Mouse (Mus musculus) forebrain, embryonic 10.5 days (tissue): ENCODE results near the gene Zfp428. TPM values are rescaled to one million over a fixed set of nuclear protein-coding genes. Genes with fewer than 3 reads are reported as not detected.

Experiments used
- DNase-seq: peaks from one replicate; pipeline ENCODE4 v3.0.0-alpha.2; 2017; ENCODE audit warnings: low spot score; ENCODE audit errors: extremely low spot score
- H3K27ac ChIP-seq: fragments of 300-500 bp; sonication (generic); 2 replicates; pipeline ENCODE4 v1.5.1; 2016; ENCODE audit warnings: mild to moderate bottlenecking
- H3K27me3 ChIP-seq: fragments of 300-500 bp; sonication (generic); 2 replicates; pipeline ENCODE4 v1.6.1; 2016; ENCODE audit warnings: mild to moderate bottlenecking; ENCODE audit not compliant: poor library complexity, severe bottlenecking
- H3K36me3 ChIP-seq: fragments of 300-500 bp; sonication (generic); replicated peaks from 2 replicates; pipeline ENCODE4 v1.6.1; 2016; ENCODE audit warnings: mild to moderate bottlenecking, moderate library complexity
- H3K4me1 ChIP-seq: fragments of 300-500 bp; sonication (generic); 2 replicates; pipeline ENCODE4 v1.6.1; 2016
- H3K4me3 ChIP-seq: fragments of 300-500 bp; sonication (generic); 2 replicates; pipeline ENCODE4 v1.5.1; 2016; ENCODE audit warnings: mild to moderate bottlenecking, moderate library complexity
- H3K9me3 ChIP-seq: fragments of 300-500 bp; sonication (generic); 2 replicates; pipeline ENCODE4 v1.6.1; 2016; ENCODE audit warnings: mild to moderate bottlenecking, moderate library complexity
- WGBS: fragments of 180-500 bp; shearing (Covaris S2); methylation state at CpG from one replicate; pipeline ENCODE4 v1.1.7; 2016; 5-methylcytosine and 5-hydroxymethylcytosine counted together
- polyA plus RNA-seq: library from polyadenylated mRNA; unstranded; fragments of >200 nt; fragmentation: Nextera tagmentation; extraction: Ambion mirVana; gene quantifications from 2 replicates; pipeline ENCODE4 v1.2.1, GENCODE M21; 2016

Zfp428 gene
- polyA plus RNA-seq, 1 experiment from 2014 or later = 113 TPM

GRCm38 (mm10) chr7:24531211-24531971 is 24.6 kb downstream of the Zfp428 start:
- DNase-seq = peak; percentile 79
- Histone ChIP-seq H3K27me3 (peaks cover 46% of the 10 kb centered on the region), H3K4me1 (peaks cover 42% of the 10 kb centered on the region), H3K4me3 (peak overlapping the region; percentile 62), H3K36me3 (peaks cover 35% of the 10 kb centered on the region), H3K27ac (peak overlapping the region; percentile 89), H3K9me3 (no peaks in the 10 kb centered on the region)
- WGBS = 2% methylated on average over 43 of the region's 43 CpGs

GRCm38 (mm10) chr7:24533031-24533571 is 26.3 kb downstream of the Zfp428 start:
- H3K4me1 ChIP-seq = peaks cover 42% of the 10 kb centered on the region
- H3K27me3 ChIP-seq = peaks cover 46% of the 10 kb centered on the region
- H3K27ac ChIP-seq = no peak overlapping the region
- H3K9me3 ChIP-seq = no peaks in the 10 kb centered on the region
- H3K4me3 ChIP-seq = peak overlapping the region; percentile 31; the same call in 1 of the 2 replicates
- no peak for DNase-seq
- 45% methylated on average over 28 of the region's 28 CpGs for WGBS
- peaks cover 37% of the 10 kb centered on the region for H3K36me3 ChIP-seq

- peak overlapping the region; percentile 31 for H3K4me3 ChIP-seq
- 9% methylated on average over 42 of the region's 42 CpGs for WGBS
These were observed 27.0 kb downstream of the Zfp428 start for GRCm38 (mm10) chr7:24533806-24534205.

DNA sequence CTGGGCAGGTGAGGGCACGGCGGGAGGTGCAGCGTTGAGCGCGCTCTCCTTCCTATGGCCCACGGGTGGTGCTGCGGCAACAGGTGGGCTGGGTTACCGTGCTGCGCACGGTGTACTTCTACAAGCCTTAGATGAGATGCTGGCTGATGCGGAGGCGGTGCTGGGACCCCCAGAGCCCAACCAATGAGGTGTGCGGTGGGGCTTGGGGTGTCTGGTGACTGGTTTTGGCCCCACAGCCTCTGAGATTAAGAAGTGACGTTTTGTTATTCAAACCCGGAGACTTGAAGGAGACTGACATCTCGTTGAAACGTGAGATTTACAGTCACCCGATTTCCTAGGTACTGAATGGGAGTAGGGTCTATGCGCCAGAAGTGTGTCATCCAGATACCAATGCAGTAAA is 27.5 kb downstream of the Zfp428 start:
- peaks cover 40% of the 10 kb centered on the region for H3K4me1 ChIP-seq
- H3K27ac ChIP-seq = no peak overlapping the region
- WGBS = 19% methylated on average over 19 of the region's 19 CpGs
- DNase-seq = no peak
- H3K27me3 ChIP-seq = peaks cover 46% of the 10 kb centered on the region
- H3K9me3 ChIP-seq = no peaks in the 10 kb centered on the region; the same call in 1 of the 2 replicates
- peaks cover 37% of the 10 kb centered on the region for H3K36me3 ChIP-seq
- H3K4me3 ChIP-seq = peak overlapping the region; percentile 31

More at GRCm38 (mm10) chr7:24533806-24534205, 27.0 kb downstream of the Zfp428 start:
- H3K4me1 ChIP-seq = peaks cover 42% of the 10 kb centered on the region
- DNase-seq = no peak
- no peak overlapping the region for H3K27ac ChIP-seq
- H3K9me3 ChIP-seq = no peaks in the 10 kb centered on the region; the same call in 1 of the 2 replicates
- H3K27me3 ChIP-seq = peaks cover 46% of the 10 kb centered on the region
- peaks cover 37% of the 10 kb centered on the region for H3K36me3 ChIP-seq

DNA sequence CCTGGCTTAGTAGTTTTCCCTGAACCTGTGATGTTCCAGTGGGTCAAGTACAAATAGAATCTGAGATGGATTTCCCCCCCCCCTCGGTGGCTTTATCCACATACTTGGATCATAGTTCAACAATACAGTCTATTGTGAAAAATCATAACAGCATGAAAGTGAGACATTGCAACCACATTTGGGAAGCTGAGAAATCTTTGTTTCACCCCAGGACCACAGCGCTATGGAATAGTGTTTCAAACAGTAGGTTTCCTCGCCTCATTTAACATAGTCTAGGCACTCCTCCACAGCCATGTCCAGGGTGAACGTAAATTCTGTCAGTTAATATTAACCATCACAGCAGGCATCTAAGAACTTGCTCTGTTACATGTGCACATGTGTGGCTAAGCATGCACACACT is 30.3 kb downstream of the Zfp428 start:
- H3K9me3 ChIP-seq = no peaks in the 10 kb centered on the region; the same call in 1 of the 2 replicates
- peaks cover 37% of the 10 kb centered on the region for H3K36me3 ChIP-seq
- 85% methylated on average over 4 of the region's 4 CpGs for WGBS
- peaks cover 42% of the 10 kb centered on the region for H3K27me3 ChIP-seq
- H3K4me1 ChIP-seq = peaks cover 19% of the 10 kb centered on the region
- H3K27ac ChIP-seq = no peak overlapping the region
- DNase-seq = no peak
- H3K4me3 ChIP-seq = no peak overlapping the region

- peaks cover 15% of the 10 kb centered on the region for H3K4me1 ChIP-seq
- WGBS = 89% methylated on average over 5 of the region's 5 CpGs
- no peak overlapping the region for H3K4me3 ChIP-seq
These were observed 30.8 kb downstream of the Zfp428 start for GRCm38 (mm10) chr7:24537591-24537990.

GRCm38 (mm10) chr7:24538154-24538553 is 31.3 kb downstream of the Zfp428 start:
- H3K9me3 ChIP-seq = no peaks in the 10 kb centered on the region; the same call in 1 of the 2 replicates
- WGBS = 51% methylated on average over 5 of the region's 5 CpGs
- no peak overlapping the region for H3K27ac ChIP-seq
- H3K4me1 ChIP-seq = peaks cover 13% of the 10 kb centered on the region
- H3K36me3 ChIP-seq = peaks cover 34% of the 10 kb centered on the region
- H3K27me3 ChIP-seq = peaks cover 32% of the 10 kb centered on the region
- H3K4me3 ChIP-seq = no peak overlapping the region
- no peak for DNase-seq

More at GRCm38 (mm10) chr7:24537591-24537990, 30.8 kb downstream of the Zfp428 start:
- Histone ChIP-seq H3K27me3 (peaks cover 37% of the 10 kb centered on the region), H3K9me3 (no peaks in the 10 kb centered on the region; the same call in 1 of the 2 replicates), H3K27ac (no peak overlapping the region), H3K36me3 (peaks cover 37% of the 10 kb centered on the region)
- DNase-seq = no peak

GRCm38 (mm10) chr7:24538701-24539100 is 31.9 kb downstream of the Zfp428 start:
- H3K36me3 ChIP-seq = peaks cover 29% of the 10 kb centered on the region
- no peak for DNase-seq
- no peaks in the 10 kb centered on the region; the same call in 1 of the 2 replicates for H3K9me3 ChIP-seq
- H3K27me3 ChIP-seq = peaks cover 26% of the 10 kb centered on the region
- 81% methylated on average over 5 of the region's 5 CpGs for WGBS
- peaks cover 8% of the 10 kb centered on the region for H3K4me1 ChIP-seq
- no peak overlapping the region for H3K4me3 ChIP-seq
- no peak overlapping the region for H3K27ac ChIP-seq

DNA sequence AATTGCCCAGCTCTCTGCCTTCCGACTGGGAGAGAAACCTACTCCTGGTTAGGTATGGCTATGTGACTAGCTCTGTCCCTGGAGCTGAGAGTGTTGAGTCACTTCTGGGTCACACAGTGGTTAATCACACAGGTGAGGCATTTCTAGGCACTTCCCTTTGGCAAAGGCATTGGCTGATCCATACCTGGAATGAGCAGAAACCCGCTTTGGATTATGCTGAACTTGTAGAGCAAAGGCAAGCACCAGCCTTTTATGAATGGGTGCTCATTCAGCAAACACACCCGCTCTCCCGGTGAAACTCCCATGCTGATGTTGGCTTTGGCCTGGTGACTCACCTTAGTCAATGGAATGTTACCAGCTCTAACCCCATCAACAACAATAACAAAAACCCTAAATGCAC is 32.9 kb downstream of the Zfp428 start:
- no peak overlapping the region for H3K4me3 ChIP-seq
- H3K9me3 ChIP-seq = peaks cover 2% of the 10 kb centered on the region; the same call in 1 of the 2 replicates
- peaks cover 16% of the 10 kb centered on the region for H3K27me3 ChIP-seq
- WGBS = 93% methylated on average over 4 of the region's 4 CpGs
- H3K36me3 ChIP-seq = peaks cover 19% of the 10 kb centered on the region
- H3K27ac ChIP-seq = no peak overlapping the region
- H3K4me1 ChIP-seq = no peaks in the 10 kb centered on the region
- DNase-seq = no peak

DNA sequence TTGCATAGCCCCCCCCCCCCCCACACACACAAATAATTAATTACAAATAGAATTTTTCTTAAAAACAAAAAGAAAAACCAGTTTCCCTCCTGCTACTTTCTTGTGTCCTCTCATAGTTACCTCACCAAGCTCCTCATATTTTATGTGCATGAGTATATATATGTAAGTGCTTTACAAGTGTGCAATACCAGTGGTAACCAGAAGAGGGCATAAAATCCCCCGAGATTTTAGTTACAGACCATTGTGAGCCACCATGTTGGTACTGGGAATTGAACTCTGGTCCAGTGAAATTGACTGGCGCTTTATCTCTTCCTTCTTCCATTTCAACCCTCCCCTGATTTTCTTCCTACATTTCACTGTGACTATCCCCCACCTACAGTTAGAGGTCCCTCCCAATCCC is 37.7 kb downstream of the Zfp428 start:
- peaks cover 20% of the 10 kb centered on the region for H3K4me1 ChIP-seq
- peaks cover 17% of the 10 kb centered on the region for H3K36me3 ChIP-seq
- WGBS = 92% methylated on average over 2 of the region's 2 CpGs
- no peak for DNase-seq
- no peak overlapping the region for H3K4me3 ChIP-seq
- H3K9me3 ChIP-seq = peaks cover 4% of the 10 kb centered on the region; the same call in 1 of the 2 replicates
- H3K27me3 ChIP-seq = no peaks in the 10 kb centered on the region
- no peak overlapping the region for H3K27ac ChIP-seq

- H3K4me3 ChIP-seq = peak within 1 kb of the TSS; percentile 73
- 41% methylated on average over 13 of the region's 13 CpGs for WGBS
- H3K27me3 ChIP-seq = no peaks in the 10 kb centered on the region
- peaks cover 20% of the 10 kb centered on the region for H3K4me1 ChIP-seq
- peaks cover 4% of the 10 kb centered on the region; the same call in 1 of the 2 replicates for H3K9me3 ChIP-seq
- H3K27ac ChIP-seq = peak within 1 kb of the TSS; percentile 93
- DNase-seq = no peak
- peaks cover 33% of the 10 kb centered on the region for H3K36me3 ChIP-seq
These were observed 39.3 kb downstream of the Zfp428 start, which contains the start of the genes Pinlyp and Xrcc1 for GRCm38 (mm10) chr7:24546068-24546614. Gene Pinlyp (minus strand): TSS chr7:24546118. Gene Xrcc1 (plus strand): TSS chr7:24546289.

- H3K36me3 ChIP-seq = peaks cover 40% of the 10 kb centered on the region
- H3K27ac ChIP-seq = peak overlapping the region; percentile 93
- peak overlapping the region; percentile 73 for H3K4me3 ChIP-seq
- WGBS = under 1% methylated on average over 57 of the region's 57 CpGs
- peaks cover 4% of the 10 kb centered on the region; the same call in 1 of the 2 replicates for H3K9me3 ChIP-seq
- no peaks in the 10 kb centered on the region for H3K27me3 ChIP-seq
- peaks cover 20% of the 10 kb centered on the region for H3K4me1 ChIP-seq
- peak; percentile 100 for DNase-seq
These were observed 40.0 kb downstream of the Zfp428 start for GRCm38 (mm10) chr7:24546634-24547389.
